Mouse (Mus musculus) kidney, adult 2 months (tissue): ENCODE data around the gene Tmem72.

Source experiments
- CTCF ChIP-seq: fragments of 200-500 bp; conservative IDR thresholded peaks from 2 replicates; pipeline ENCODE4 v1.5.1; 2011; ENCODE audit warnings: low read depth, mild to moderate bottlenecking, control low read depth, low read length, moderate library complexity, mixed read lengths; ENCODE audit not compliant: insufficient read depth, insufficient read length
- POLR2A ChIP-seq: fragments of 200-500 bp; IDR thresholded peaks from one replicate; pipeline ENCODE4 v1.6.1; 2011; ENCODE audit warnings: low read depth, low read length, control low read depth

- TF ChIP-seq CTCF (no peak), POLR2A (no peak)
Measured at GRCm38 (mm10) chr6:116637496-116637895, 79.2 kb downstream of the Tmem72 start.
